Mouse (Mus musculus) CH12.LX (cell line): Measurements from ENCODE around the gene Mthfd2l.

Source experiments
- ELF1 ChIP-seq: IDR thresholded peaks from 2 replicates; pipeline ENCODE4 v1.6.1; 2014; ENCODE audit warnings: low read depth, mild to moderate bottlenecking, inconsistent platforms, low read length, improper control_type of control experiment
- IRF4 ChIP-seq: IDR thresholded peaks from 2 replicates; pipeline ENCODE4 v1.6.1; 2014; ENCODE audit warnings: low read depth, mild to moderate bottlenecking, inconsistent platforms, low read length, improper control_type of control experiment
- JUND ChIP-seq: conservative IDR thresholded peaks from 2 replicates; pipeline ENCODE4 v1.6.1; 2011; ENCODE audit warnings: low read depth, low read length, improper control_type of control experiment
- POLR2A ChIP-seq: IDR thresholded peaks from 2 replicates; pipeline ENCODE4 v1.6.1; 2011; ENCODE audit warnings: low read depth, mild to moderate bottlenecking, improper control_type of control experiment, low read length
- POLR2AphosphoS2 ChIP-seq: IDR thresholded peaks from 2 replicates; pipeline ENCODE4 v1.6.1; 2011; ENCODE audit warnings: low read depth, low read length, improper control_type of control experiment

GRCm38 (mm10) chr5:91047987-91048386 is 117.1 kb downstream of the Mthfd2l start:
- TF ChIP-seq JUND = no peak
- TF ChIP-seq IRF4 = no peak
- no peak for TF ChIP-seq POLR2A
- TF ChIP-seq ELF1 = no peak
- no peak for TF ChIP-seq POLR2AphosphoS2
